8 mouse cellular contexts compared by ENCODE assay signal in the genomic region with DNA sequence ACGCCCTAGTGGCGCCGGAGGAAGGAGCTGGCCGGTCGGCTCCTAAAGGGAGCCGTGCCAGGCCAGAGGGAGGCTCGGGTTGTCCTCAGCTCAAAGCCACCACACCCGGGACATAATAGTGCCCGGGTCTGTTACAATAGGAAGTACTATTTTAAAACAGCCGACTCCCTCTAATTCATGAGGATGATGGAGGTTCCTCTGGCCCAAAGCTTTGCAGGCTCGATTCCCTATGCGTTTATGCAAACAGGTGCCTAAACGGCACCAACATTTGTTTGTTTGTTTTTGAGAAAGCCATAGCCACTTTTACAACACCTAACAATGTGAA. TPM values are rescaled to one million over a fixed set of nuclear protein-coding genes. Genes with fewer than 3 reads are reported as not detected.
DNase-seq lines count a peak whose midpoint lies in the region; ATAC-seq and TF ChIP-seq lines count a peak whose summit lies in the region.

No protein-coding gene starts in this region.

- peak overlapping the region; percentile 83 for H3K27ac ChIP-seq in left cerebral cortex, adult 2 months
- 0 out of 2 replicates have a peak overlapping the region, but pooled peaks have one; percentile 56 for H3K27ac ChIP-seq in embryonic facial prominence, embryonic 15.5 days (replicated peaks)
- H3K27ac ChIP-seq in intestine, postnatal 0 days (ENCODE audit: low read depth, low read length), result peak overlapping the region; percentile 82
- no peak overlapping the region; the same call in 1 of the 2 replicates for H3K27ac ChIP-seq in neural tube, embryonic 14.5 days (ENCODE audit: low read depth, low read length)

- H3K4me2 ChIP-seq in embryonic facial prominence, embryonic 15.5 days (replicated peaks), result peak overlapping the region; percentile 96
- peak overlapping the region; percentile 93 for H3K4me2 ChIP-seq in intestine, postnatal 0 days (replicated peaks; ENCODE audit: low read depth)
- H3K4me2 ChIP-seq in neural tube, embryonic 14.5 days (ENCODE audit: low read depth, low read length), result peak overlapping the region; percentile 97

- peaks cover 9% of the 10 kb centered on the region for H3K4me1 ChIP-seq in embryonic facial prominence, embryonic 15.5 days
- H3K4me1 ChIP-seq in intestine, postnatal 0 days (replicated peaks; ENCODE audit: control insufficient read depth, insufficient read depth, low read length), result no peaks in the 10 kb centered on the region
- H3K4me1 ChIP-seq in neural tube, embryonic 14.5 days (ENCODE audit: control insufficient read depth, insufficient read depth, low read length), result peaks cover 8% of the 10 kb centered on the region; the same call in 1 of the 2 replicates

- 2% methylated on average over 13 of the region's 13 CpGs for WGBS in embryonic facial prominence, embryonic 15.5 days
- WGBS in intestine, postnatal 0 days, result 1% methylated on average over 13 of the region's 13 CpGs
- 1% methylated on average over 13 of the region's 13 CpGs for WGBS in neural tube, embryonic 14.5 days

- no peak for ATAC-seq in embryonic facial prominence, embryonic 15.5 days (ENCODE audit: insufficient number of reproducible peaks, low FRiP score, low TSS enrichment, low read depth)
- ATAC-seq in intestine, postnatal 0 days, result no peak
- ATAC-seq in neural tube, embryonic 14.5 days (ENCODE audit: low read depth), result no peak
- no peak for ATAC-seq in inflammation-experienced regulatory T-cells, adult 6 months

- no peaks in the 10 kb centered on the region for H3K9me3 ChIP-seq in embryonic facial prominence, embryonic 15.5 days (replicated peaks)
- H3K9me3 ChIP-seq in intestine, postnatal 0 days (ENCODE audit: control insufficient read depth), result no peaks in the 10 kb centered on the region
- no peaks in the 10 kb centered on the region for H3K9me3 ChIP-seq in neural tube, embryonic 14.5 days (ENCODE audit: control insufficient read depth, low read length)

- peaks cover 4% of the 10 kb centered on the region; the same call in 1 of the 2 replicates for H3K27me3 ChIP-seq in embryonic facial prominence, embryonic 15.5 days
- H3K27me3 ChIP-seq in intestine, postnatal 0 days (replicated peaks; ENCODE audit: control insufficient read depth, insufficient read depth, low read length), result no peaks in the 10 kb centered on the region
- H3K27me3 ChIP-seq in neural tube, embryonic 14.5 days (ENCODE audit: control insufficient read depth, insufficient read depth, low read length), result peaks cover 3% of the 10 kb centered on the region; the same call in 1 of the 2 replicates

- no peak for DNase-seq in left cerebral cortex, adult 2 months (ENCODE audit: extremely low spot score in 1 of 2, low spot score in 2 of 2)
- DNase-seq in left cerebral cortex, adult 9 months (ENCODE audit: low spot score in 2 of 2), result no peak
- DNase-seq in gastrocnemius, adult 18-20 months (ENCODE audit: low spot score), result no peak
- no peak for DNase-seq in layer of hippocampus, postnatal 36 days

- H3K4me3 ChIP-seq in left cerebral cortex, adult 2 months, result peak overlapping the region; percentile 57
- peak overlapping the region; percentile 61 for H3K4me3 ChIP-seq in embryonic facial prominence, embryonic 15.5 days (replicated peaks)
- H3K4me3 ChIP-seq in intestine, postnatal 0 days (ENCODE audit: low read depth, low read length), result peak overlapping the region; percentile 69
- H3K4me3 ChIP-seq in neural tube, embryonic 14.5 days (ENCODE audit: low read depth, low read length), result peak overlapping the region; percentile 62

- intact Hi-C loops in left cerebral cortex, adult 2 months (cut with DNase I), result loop anchor here (5.0 kb wide), 2 partner anchors 69 to 174 kb away; no protein-coding TSS in a partner anchor

- TF ChIP-seq CTCF in left cerebral cortex, adult 2 months (IDR thresholded peaks at IDR 0.05), result no peak
- TF ChIP-seq CTCF in intestine, postnatal 0 days (IDR thresholded peaks at IDR 0.05; ENCODE audit: low read depth), result no peak

- H3K9ac ChIP-seq in embryonic facial prominence, embryonic 15.5 days, result peak overlapping the region; percentile 39
- peak overlapping the region; percentile 67 for H3K9ac ChIP-seq in intestine, postnatal 0 days (ENCODE audit: low read depth, low read length)
- peak overlapping the region; percentile 76 for H3K9ac ChIP-seq in neural tube, embryonic 14.5 days (replicated peaks; ENCODE audit: low read depth, low read length)

- H3K36me3 ChIP-seq in embryonic facial prominence, embryonic 15.5 days, result no peaks in the 10 kb centered on the region
- no peaks in the 10 kb centered on the region for H3K36me3 ChIP-seq in intestine, postnatal 0 days (ENCODE audit: control insufficient read depth, insufficient read depth)
- no peaks in the 10 kb centered on the region for H3K36me3 ChIP-seq in neural tube, embryonic 14.5 days (ENCODE audit: control insufficient read depth, insufficient read depth, low read length)

RNA-seq across cellular contexts. Expression of gene Arhgef28, which starts 0.3 kb away (rescaled TPM):
- total RNA-seq in left cerebral cortex, adult 2 months (2021), result 10 to 100 TPM; 37.4 to 40.7 TPM
- polyA plus RNA-seq in embryonic facial prominence, embryonic 15.5 days (2015; fragmentation: Nextera tagmentation; extraction: Ambion mirVana), result 14.7 and 15.4 TPM in 2 replicates
- 13.8 and 15.1 TPM in 2 replicates for polyA plus RNA-seq in intestine, postnatal 0 days (2015; fragmentation: Nextera tagmentation; extraction: Ambion mirVana)
- 28.2 and 32.7 TPM in 2 replicates for polyA plus RNA-seq in neural tube, embryonic 14.5 days (2014; fragmentation: Nextera tagmentation; extraction: Ambion mirVana)
- 1 to 10 TPM; 2.3 to 2.4 TPM for total RNA-seq in gastrocnemius, adult 18-20 months (2021)
- polyA plus RNA-seq in inflammation-experienced regulatory T-cells, adult 6 months (2017; shearing (Covaris generic)), result under 1 TPM in 2 of 3 experiments, not detected in 1; 0.17 to 0.33 TPM
- total RNA-seq in layer of hippocampus, postnatal 36 days (2021), result 100 to 1,000 TPM in 1 of 2 experiments, 10 to 100 TPM in 1; 92.7 to 103 TPM

RNA-seq across cellular contexts. Expression of gene Utp15, which starts 56.3 kb away (rescaled TPM):
- total RNA-seq in left cerebral cortex, adult 2 months (2021), result 10 to 100 TPM; 22.2 to 23.0 TPM
- polyA plus RNA-seq in embryonic facial prominence, embryonic 15.5 days (2015; fragmentation: Nextera tagmentation; extraction: Ambion mirVana), result 25.9 and 27.0 TPM in 2 replicates
- 9.3 and 9.8 TPM in 2 replicates for polyA plus RNA-seq in intestine, postnatal 0 days (2015; fragmentation: Nextera tagmentation; extraction: Ambion mirVana)
- polyA plus RNA-seq in neural tube, embryonic 14.5 days (2014; fragmentation: Nextera tagmentation; extraction: Ambion mirVana), result 32.1 and 34.4 TPM in 2 replicates
- total RNA-seq in gastrocnemius, adult 18-20 months (2021), result 1 to 10 TPM; 3.5 to 3.8 TPM
- polyA plus RNA-seq in inflammation-experienced regulatory T-cells, adult 6 months (2017; shearing (Covaris generic)), result 10 to 100 TPM; 18.1 to 25.9 (median 24.9) TPM
- 10 to 100 TPM; 20.6 to 20.7 TPM for total RNA-seq in layer of hippocampus, postnatal 36 days (2021)

RNA-seq across cellular contexts. Expression of gene Ankra2, which starts 56.4 kb away (rescaled TPM):
- total RNA-seq in left cerebral cortex, adult 2 months (2021), result 10 to 100 TPM; 47.1 TPM
- polyA plus RNA-seq in embryonic facial prominence, embryonic 15.5 days (2015; fragmentation: Nextera tagmentation; extraction: Ambion mirVana), result 25.7 and 27.3 TPM in 2 replicates
- 18.9 and 19.3 TPM in 2 replicates for polyA plus RNA-seq in intestine, postnatal 0 days (2015; fragmentation: Nextera tagmentation; extraction: Ambion mirVana)
- polyA plus RNA-seq in neural tube, embryonic 14.5 days (2014; fragmentation: Nextera tagmentation; extraction: Ambion mirVana), result 83.6 and 96.9 TPM in 2 replicates
- total RNA-seq in gastrocnemius, adult 18-20 months (2021), result 10 to 100 TPM; 14.6 to 15.5 TPM
- polyA plus RNA-seq in inflammation-experienced regulatory T-cells, adult 6 months (2017; shearing (Covaris generic)), result 10 to 100 TPM; 19.4 to 25.6 (median 24.6) TPM
- total RNA-seq in layer of hippocampus, postnatal 36 days (2021), result 10 to 100 TPM; 48.0 to 51.0 TPM

Comparison
In these comparisons a context has a peak if more than half of its experiments do, and no peak if none do; other contexts are left out.
1. RNA of gene Arhgef28, which starts 0.3 kb away (polyA plus RNA-seq): 28.2 to 32.7 TPM in neural tube, embryonic 14.5 days, 14.7 to 15.4 TPM in embryonic facial prominence, embryonic 15.5 days and 13.8 to 15.1 TPM in intestine, postnatal 0 days; 0.17 to 0.33 TPM in inflammation-experienced regulatory T-cells, adult 6 months; every median in the first group is over 10 times any median in the second.
2. Peak in every context shown above with its lines, with median percentiles within 50 percentile points of each other: H3K4me3 ChIP-seq, H3K4me2 ChIP-seq and H3K9ac ChIP-seq.